Mouse (Mus musculus): ENCODE measurements at regions not wholly inside any gene's neighbourhood (a gene's known extent, or its start where the extent isn't known, plus 50 kb on each side); places are given as distances from the start of the nearest gene placed in this dataset.

DNA sequence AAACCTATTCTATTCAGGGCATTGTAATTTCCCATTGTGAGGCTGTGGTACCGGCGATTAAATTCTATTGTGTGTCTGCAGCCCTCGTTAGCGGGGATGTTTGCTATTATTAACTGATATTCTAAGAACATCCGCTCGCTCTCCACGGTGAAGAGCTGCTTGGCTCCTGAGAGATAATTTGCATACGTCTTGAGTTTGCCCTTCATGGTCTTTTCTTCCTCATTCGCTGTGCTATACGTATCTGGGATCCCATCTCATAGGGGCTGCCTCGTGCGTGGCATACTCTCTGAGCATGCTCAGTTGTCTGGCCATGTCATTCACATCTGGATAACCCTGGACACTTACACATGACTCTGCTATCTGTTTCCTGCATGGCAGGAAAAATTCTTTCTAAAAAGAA, 275.7 kb downstream of the Gm11011 start:
- TF ChIP-seq CTCF (IDR thresholded peaks at IDR 0.05; ENCODE audit: extremely low read depth, insufficient read length, insufficient replicate concordance, low read depth, low read length) (no peak), POLR2A (IDR thresholded peaks at IDR 0.05; ENCODE audit: low read depth, low read length) (no peak)

All from small intestine, adult 2 months (tissue).